Mouse (Mus musculus): ENCODE results near the gene Hoxc12.

Gene Hoxc12

GRCm38 (mm10) chr15:102955833-102956640, 19.5 kb downstream of the Hoxc12 start:
- Histone ChIP-seq H3K27me3 (ENCODE audit: insufficient read depth, low read length) (peaks cover 97% of the 10 kb centered on the region), H3K9me3 (ENCODE audit: low read length) (peaks cover 1% of the 10 kb centered on the region; the same call in 1 of the 2 replicates), H3K36me3 (ENCODE audit: insufficient read depth, low read length) (no peaks in the 10 kb centered on the region), H3K4me1 (replicated peaks; ENCODE audit: low read depth, low read length) (peaks cover 51% of the 10 kb centered on the region), H3K4me3 (replicated peaks; ENCODE audit: low read length) (peak overlapping the region; percentile 63)
- TF ChIP-seq CTCF (conservative IDR thresholded peaks at IDR 0.05; ENCODE audit: low read length), result no peak
- TF ChIP-seq POU5F1 (IDR thresholded peaks at IDR 0.05; ENCODE audit: borderline replicate concordance, low read length), result 0 out of 2 replicates have a peak, but pooled peaks have one; percentile 2

- H3K27me3 ChIP-seq (ENCODE audit: insufficient read depth, low read length), result peaks cover 96% of the 10 kb centered on the region
- H3K4me1 ChIP-seq (replicated peaks; ENCODE audit: low read depth, low read length), result peaks cover 54% of the 10 kb centered on the region
- H3K36me3 ChIP-seq (ENCODE audit: insufficient read depth, low read length), result no peaks in the 10 kb centered on the region
- TF ChIP-seq NANOG (IDR thresholded peaks at IDR 0.05; ENCODE audit: borderline replicate concordance, low read length) (no peak), POU5F1 (IDR thresholded peaks at IDR 0.05; ENCODE audit: borderline replicate concordance, low read length) (no peak), CTCF (conservative IDR thresholded peaks at IDR 0.05; ENCODE audit: low read length) (no peak)
- no peak overlapping the region for H3K4me3 ChIP-seq (replicated peaks; ENCODE audit: low read length)
- no peaks in the 10 kb centered on the region for H3K9me3 ChIP-seq (ENCODE audit: low read length)
Observed at GRCm38 (mm10) chr15:102956906-102957305, 20.3 kb downstream of the Hoxc12 start.

DNA sequence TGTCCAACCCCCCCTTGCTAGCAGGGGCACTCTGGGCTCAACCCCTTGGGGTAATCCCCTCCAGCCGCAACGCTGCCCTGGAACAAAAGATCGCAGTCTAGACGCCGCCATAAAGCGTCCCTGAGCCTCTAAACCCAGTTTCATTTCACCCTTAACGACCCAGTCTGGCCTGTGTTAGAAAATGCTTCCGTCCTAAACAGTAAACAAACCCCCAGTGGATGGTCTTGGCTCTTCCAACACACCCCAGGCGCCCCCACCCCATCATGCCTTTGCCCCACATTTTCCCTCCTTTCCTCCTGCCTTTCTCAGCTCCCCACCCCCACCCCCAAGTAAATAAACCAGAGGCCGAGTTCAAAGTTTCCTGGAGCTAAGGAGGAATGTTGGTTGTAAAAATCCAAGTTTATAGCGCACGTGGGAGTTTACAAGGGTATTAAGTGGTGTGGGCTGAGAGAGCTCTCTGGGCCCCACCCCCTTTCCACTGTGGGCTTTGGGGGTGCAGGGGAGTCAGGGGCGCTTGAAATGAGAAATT, 23.2 kb downstream of the Hoxc12 start:
- H3K36me3 ChIP-seq (ENCODE audit: insufficient read depth, low read length), result no peaks in the 10 kb centered on the region
- H3K9me3 ChIP-seq (ENCODE audit: low read length), result no peaks in the 10 kb centered on the region
- H3K4me1 ChIP-seq (replicated peaks; ENCODE audit: low read depth, low read length), result peaks cover 54% of the 10 kb centered on the region
- TF ChIP-seq NANOG (IDR thresholded peaks at IDR 0.05; ENCODE audit: borderline replicate concordance, low read length) (no peak), POU5F1 (IDR thresholded peaks at IDR 0.05; ENCODE audit: borderline replicate concordance, low read length) (no peak), CTCF (conservative IDR thresholded peaks at IDR 0.05; ENCODE audit: low read length) (no peak)
- H3K4me3 ChIP-seq (replicated peaks; ENCODE audit: low read length), result 0 out of 2 replicates have a peak overlapping the region, but pooled peaks have one; percentile 17
- peaks cover 94% of the 10 kb centered on the region for H3K27me3 ChIP-seq (ENCODE audit: insufficient read depth, low read length)

DNA sequence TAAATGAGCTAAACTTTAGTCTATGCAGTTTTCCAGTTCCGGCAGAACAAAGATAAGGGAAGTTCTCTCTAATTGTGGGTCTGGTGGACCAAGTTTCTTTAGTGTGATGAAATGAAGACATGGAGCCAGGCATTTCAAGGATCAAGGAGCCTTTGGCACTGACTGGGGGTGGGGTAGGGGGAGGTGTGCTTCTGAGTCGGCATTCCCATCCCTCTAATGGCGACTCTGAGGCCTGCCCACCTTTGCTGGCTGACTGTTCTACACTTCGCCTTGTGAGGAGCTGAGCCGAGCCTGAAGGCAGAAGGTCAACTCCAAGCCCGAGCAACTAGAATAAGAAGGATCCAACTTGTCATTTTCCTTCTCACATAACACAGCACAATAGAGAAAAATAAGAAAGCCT, 25.2 kb downstream of the Hoxc12 start:
- H3K27me3 ChIP-seq (ENCODE audit: insufficient read depth, low read length), result peaks cover 94% of the 10 kb centered on the region
- peaks cover 54% of the 10 kb centered on the region for H3K4me1 ChIP-seq (replicated peaks; ENCODE audit: low read depth, low read length)
- no peaks in the 10 kb centered on the region for H3K36me3 ChIP-seq (ENCODE audit: insufficient read depth, low read length)
- H3K4me3 ChIP-seq (replicated peaks; ENCODE audit: low read length), result no peak overlapping the region
- TF ChIP-seq CTCF (conservative IDR thresholded peaks at IDR 0.05; ENCODE audit: low read length) (no peak), POU5F1 (IDR thresholded peaks at IDR 0.05; ENCODE audit: borderline replicate concordance, low read length) (no peak), NANOG (IDR thresholded peaks at IDR 0.05; ENCODE audit: borderline replicate concordance, low read length) (no peak)
- H3K9me3 ChIP-seq (ENCODE audit: low read length), result no peaks in the 10 kb centered on the region

GRCm38 (mm10) chr15:102962492-102962891, 25.9 kb downstream of the Hoxc12 start:
- no peaks in the 10 kb centered on the region for H3K36me3 ChIP-seq (ENCODE audit: insufficient read depth, low read length)
- H3K27me3 ChIP-seq (ENCODE audit: insufficient read depth, low read length), result peaks cover 94% of the 10 kb centered on the region
- H3K4me3 ChIP-seq (replicated peaks; ENCODE audit: low read length), result no peak overlapping the region
- H3K4me1 ChIP-seq (replicated peaks; ENCODE audit: low read depth, low read length), result peaks cover 54% of the 10 kb centered on the region
- H3K9me3 ChIP-seq (ENCODE audit: low read length), result no peaks in the 10 kb centered on the region
- TF ChIP-seq POU5F1 (IDR thresholded peaks at IDR 0.05; ENCODE audit: borderline replicate concordance, low read length) (no peak), CTCF (conservative IDR thresholded peaks at IDR 0.05; ENCODE audit: low read length) (no peak), NANOG (IDR thresholded peaks at IDR 0.05; ENCODE audit: borderline replicate concordance, low read length) (no peak)

DNA sequence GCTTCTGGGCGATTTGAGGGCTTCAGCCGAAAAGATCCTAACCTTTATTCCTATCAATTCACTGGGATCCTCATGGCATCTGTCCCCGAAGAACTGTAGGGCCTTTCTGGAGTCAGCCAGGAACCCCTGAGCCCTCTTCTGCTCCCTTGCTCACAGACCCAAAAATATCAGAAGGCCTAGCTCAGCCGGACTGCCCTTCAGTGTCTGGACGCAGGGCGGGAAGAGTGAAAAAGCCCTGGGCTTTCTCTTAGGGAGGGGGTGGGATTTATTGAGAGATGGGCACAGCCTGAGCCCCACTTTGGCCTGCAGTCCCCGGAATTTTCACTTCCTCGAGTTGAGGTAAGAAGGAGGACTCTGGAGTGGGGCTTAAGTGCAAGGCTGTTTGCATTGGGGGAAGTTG, 26.7 kb downstream of the Hoxc12 start:
- peaks cover 93% of the 10 kb centered on the region for H3K27me3 ChIP-seq (ENCODE audit: insufficient read depth, low read length)
- no peak for TF ChIP-seq NANOG (IDR thresholded peaks at IDR 0.05; ENCODE audit: borderline replicate concordance, low read length)
- TF ChIP-seq POU5F1 (IDR thresholded peaks at IDR 0.05; ENCODE audit: borderline replicate concordance, low read length), result no peak
- TF ChIP-seq CTCF (conservative IDR thresholded peaks at IDR 0.05; ENCODE audit: low read length), result no peak
- H3K36me3 ChIP-seq (ENCODE audit: insufficient read depth, low read length), result no peaks in the 10 kb centered on the region
- 0 out of 2 replicates have a peak overlapping the region, but pooled peaks have one; percentile 3 for H3K4me3 ChIP-seq (replicated peaks; ENCODE audit: low read length)
- H3K9me3 ChIP-seq (ENCODE audit: low read length), result no peaks in the 10 kb centered on the region
- H3K4me1 ChIP-seq (replicated peaks; ENCODE audit: low read depth, low read length), result peaks cover 59% of the 10 kb centered on the region

DNA sequence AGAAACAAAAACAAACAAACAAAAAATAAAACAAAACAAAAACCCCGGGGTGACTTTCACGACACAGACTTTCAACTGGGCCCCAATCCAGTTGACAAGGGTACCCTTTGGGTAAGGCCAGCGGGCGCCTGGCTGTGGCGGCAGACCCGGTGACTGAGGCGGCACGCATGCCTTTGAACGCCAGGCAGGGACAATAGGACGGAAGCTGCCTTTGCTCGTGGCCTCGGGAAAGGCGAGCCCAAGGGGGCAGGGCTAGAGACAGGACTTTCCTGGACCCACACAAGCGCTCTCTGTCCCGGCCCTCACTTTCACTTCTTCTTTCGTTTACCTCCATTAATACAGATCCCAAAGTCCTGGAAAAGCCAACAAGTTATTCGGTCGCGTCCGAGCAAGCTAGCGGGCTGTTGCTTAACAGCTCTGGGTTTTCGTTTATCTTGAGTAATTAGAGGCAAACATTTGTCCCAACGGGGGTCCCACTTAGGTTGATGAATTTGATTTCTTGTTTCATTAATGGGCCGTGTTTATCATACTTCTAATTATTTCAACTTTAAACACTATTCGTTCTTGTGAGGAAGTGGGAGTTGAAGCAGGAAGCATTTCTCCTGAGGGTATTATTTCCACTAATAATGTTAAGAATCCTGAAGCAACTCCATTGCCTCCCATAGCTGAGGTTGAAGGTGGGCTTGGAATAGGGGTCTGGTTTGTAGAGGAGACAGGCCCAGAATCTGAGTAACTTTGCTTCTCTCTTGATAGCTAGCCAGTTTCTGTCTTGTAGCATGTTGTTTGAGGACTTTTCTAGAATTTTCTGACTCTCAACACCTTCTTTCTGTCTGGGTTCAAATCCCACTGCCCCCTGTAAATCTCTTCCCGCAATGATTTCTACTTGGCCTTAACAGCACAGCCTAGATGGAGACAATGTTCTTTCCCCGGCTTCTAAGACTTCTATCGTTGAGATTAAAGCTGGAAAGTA, 27.4 kb downstream of the Hoxc12 start:
- TF ChIP-seq NANOG (IDR thresholded peaks at IDR 0.05; ENCODE audit: borderline replicate concordance, low read length) (no peak), POU5F1 (IDR thresholded peaks at IDR 0.05; ENCODE audit: borderline replicate concordance, low read length) (no peak), CTCF (conservative IDR thresholded peaks at IDR 0.05; ENCODE audit: low read length) (no peak)
- H3K27me3 ChIP-seq (ENCODE audit: insufficient read depth, low read length), result peaks cover 93% of the 10 kb centered on the region
- no peaks in the 10 kb centered on the region for H3K9me3 ChIP-seq (ENCODE audit: low read length)
- H3K36me3 ChIP-seq (ENCODE audit: insufficient read depth, low read length), result no peaks in the 10 kb centered on the region
- 0 out of 2 replicates have a peak overlapping the region, but pooled peaks have one; percentile 3 for H3K4me3 ChIP-seq (replicated peaks; ENCODE audit: low read length)
- H3K4me1 ChIP-seq (replicated peaks; ENCODE audit: low read depth, low read length), result peaks cover 59% of the 10 kb centered on the region
